Mouse (Mus musculus) ES-E14 (cell line): ENCODE results near the gene Cxcl9.

Experiments
- HCFC1 ChIP-seq: IDR thresholded peaks from 2 replicates; pipeline ENCODE4 v1.6.1; 2012; ENCODE audit warnings: low read length, inconsistent platforms, borderline replicate concordance; ENCODE audit not compliant: insufficient read depth
- ZC3H11A ChIP-seq: IDR thresholded peaks from 2 replicates; pipeline ENCODE4 v1.6.1; 2012; ENCODE audit warnings: low read depth, mild to moderate bottlenecking, inconsistent platforms, low read length, borderline replicate concordance

GRCm38 (mm10) chr5:92369151-92369994, 41.5 kb upstream of the Cxcl9 start:
- TF ChIP-seq ZC3H11A (no peak), HCFC1 (no peak)
